Mouse (Mus musculus) heart, embryonic 11.5 days (tissue): ENCODE results near the gene Chst1. TPM values are rescaled to one million over a fixed set of nuclear protein-coding genes. Genes with fewer than 3 reads are reported as not detected.

Experiments
- ATAC-seq: fragments of 200-750 bp; cut with Nextera tagmentation; replicated peaks from 2 replicates; pipeline ENCODE4 v1.8.0; 2017; ENCODE audit warnings: moderate library complexity; ENCODE audit not compliant: insufficient number of reproducible peaks, low FRiP score, low TSS enrichment
- H3K27ac ChIP-seq: fragments of 300-500 bp; sonication (generic); 2 replicates; pipeline ENCODE4 v1.5.1; 2014; ENCODE audit warnings: mild to moderate bottlenecking, low read depth, low read length
- H3K27me3 ChIP-seq: fragments of 300-500 bp; sonication (generic); 2 replicates; pipeline ENCODE4 v1.6.1; 2014; ENCODE audit warnings: mild to moderate bottlenecking, low read length, mixed read lengths; ENCODE audit not compliant: control insufficient read depth, insufficient read depth
- H3K36me3 ChIP-seq: fragments of 300-500 bp; sonication (generic); 2 replicates; pipeline ENCODE4 v1.6.1; 2014; ENCODE audit warnings: mild to moderate bottlenecking, low read length, moderate library complexity, mixed read lengths; ENCODE audit not compliant: control insufficient read depth, insufficient read depth
- H3K4me1 ChIP-seq: fragments of 300-500 bp; sonication (generic); 2 replicates; pipeline ENCODE4 v1.6.1; 2014; ENCODE audit warnings: low read length; ENCODE audit not compliant: control insufficient read depth, insufficient read depth
- H3K4me2 ChIP-seq: fragments of 300-500 bp; sonication (generic); 2 replicates; pipeline ENCODE4 v1.6.1; 2014; ENCODE audit warnings: mild to moderate bottlenecking, moderate library complexity
- H3K4me3 ChIP-seq: fragments of 300-500 bp; sonication (generic); 2 replicates; pipeline ENCODE4 v1.5.1; 2014; ENCODE audit warnings: low read depth, low read length
- H3K9ac ChIP-seq: fragments of 300-500 bp; sonication (generic); 2 replicates; pipeline ENCODE4 v1.6.1; 2014; ENCODE audit warnings: mild to moderate bottlenecking, low read depth, low read length, moderate library complexity
- H3K9me3 ChIP-seq: fragments of 300-500 bp; sonication (generic); replicated peaks from 2 replicates; pipeline ENCODE4 v1.6.1; 2016; ENCODE audit warnings: low read length; ENCODE audit not compliant: control insufficient read depth
- WGBS: fragments of 180-500 bp; shearing (Covaris S2); extraction: QIAGEN DNeasy Blood & Tissue Kit; methylation state at CpG from one replicate; pipeline ENCODE4 v1.1.7; 2014; ENCODE audit not compliant: insufficient replicate concordance; 5-methylcytosine and 5-hydroxymethylcytosine counted together
- polyA plus RNA-seq: library from polyadenylated mRNA; unstranded; fragments of >200 nt; fragmentation: Nextera tagmentation; extraction: Ambion mirVana; gene quantifications from 2 replicates; pipeline ENCODE4 v1.2.1, GENCODE M21; 2014

The Chst1 gene
- polyA plus RNA-seq, 1 experiment from 2014 or later: 1.1 TPM

DNA sequence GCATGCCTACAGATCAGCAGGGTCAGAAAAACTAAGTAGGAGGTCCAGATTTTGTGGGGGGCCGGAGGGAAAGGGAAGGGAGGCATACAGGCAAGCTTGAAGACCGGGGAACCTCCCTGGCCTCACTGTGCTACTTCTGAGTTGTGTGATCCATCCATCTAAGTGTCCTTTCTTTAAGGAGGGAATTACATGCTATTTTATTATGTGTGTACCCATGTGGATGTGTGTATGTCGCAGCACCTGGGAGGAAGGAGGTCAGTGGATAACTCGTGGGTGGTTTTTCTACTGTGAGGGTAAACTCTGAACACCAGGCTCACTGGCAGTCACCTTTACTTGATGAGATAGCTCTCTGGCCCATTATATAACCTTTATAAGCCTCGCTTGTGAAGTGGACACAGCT is 5.1 kb downstream of the Chst1 start:
- H3K4me1 ChIP-seq: peaks cover 6% of the 10 kb centered on the region; the same call in 1 of the 2 replicates
- 82% methylated on average over 5 of the region's 5 CpGs for WGBS
- ATAC-seq: no peak
- no peaks in the 10 kb centered on the region for H3K9me3 ChIP-seq
- H3K4me2 ChIP-seq: no peak overlapping the region
- no peaks in the 10 kb centered on the region for H3K36me3 ChIP-seq
- no peak overlapping the region for H3K27ac ChIP-seq
- H3K27me3 ChIP-seq: peaks cover 38% of the 10 kb centered on the region
- no peak overlapping the region for H3K4me3 ChIP-seq
- H3K9ac ChIP-seq: no peak overlapping the region

DNA sequence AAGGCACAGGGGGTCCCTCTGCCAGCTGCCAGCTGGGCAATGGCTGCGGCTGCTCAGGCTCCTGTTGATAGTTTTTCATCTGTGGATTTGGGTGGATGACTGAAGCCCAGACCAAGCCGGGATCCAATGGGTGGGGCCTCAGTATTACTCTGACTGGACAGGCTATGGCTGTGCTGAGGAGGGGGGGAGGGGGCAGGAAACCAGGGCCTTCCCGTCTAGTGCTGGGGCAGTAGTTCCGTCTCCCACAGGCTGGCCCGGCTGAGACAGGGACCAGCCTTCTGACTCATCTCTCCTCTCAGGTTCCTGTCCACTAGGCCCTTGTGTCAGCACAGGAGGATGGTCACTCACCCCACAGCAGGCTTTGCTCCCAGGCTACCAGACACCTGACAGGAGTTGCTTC is 6.5 kb downstream of the Chst1 start:
- Histone ChIP-seq H3K9me3 (no peaks in the 10 kb centered on the region), H3K27ac (no peak overlapping the region), H3K4me2 (no peak overlapping the region), H3K27me3 (peaks cover 27% of the 10 kb centered on the region), H3K4me3 (no peak overlapping the region), H3K9ac (no peak overlapping the region), H3K36me3 (no peaks in the 10 kb centered on the region), H3K4me1 (no peaks in the 10 kb centered on the region)
- 38% methylated on average over 5 of the region's 5 CpGs for WGBS
- peak; percentile 50; the same call in 1 of the 2 replicates for ATAC-seq

GRCm38 (mm10) chr2:92607153-92607552 is 7.6 kb downstream of the Chst1 start:
- Histone ChIP-seq H3K9ac (no peak overlapping the region), H3K4me1 (no peaks in the 10 kb centered on the region), H3K27me3 (peaks cover 15% of the 10 kb centered on the region), H3K4me2 (no peak overlapping the region), H3K9me3 (no peaks in the 10 kb centered on the region), H3K27ac (no peak overlapping the region), H3K36me3 (no peaks in the 10 kb centered on the region), H3K4me3 (no peak overlapping the region)
- ATAC-seq: no peak
- 59% methylated on average over 6 of the region's 6 CpGs for WGBS

DNA sequence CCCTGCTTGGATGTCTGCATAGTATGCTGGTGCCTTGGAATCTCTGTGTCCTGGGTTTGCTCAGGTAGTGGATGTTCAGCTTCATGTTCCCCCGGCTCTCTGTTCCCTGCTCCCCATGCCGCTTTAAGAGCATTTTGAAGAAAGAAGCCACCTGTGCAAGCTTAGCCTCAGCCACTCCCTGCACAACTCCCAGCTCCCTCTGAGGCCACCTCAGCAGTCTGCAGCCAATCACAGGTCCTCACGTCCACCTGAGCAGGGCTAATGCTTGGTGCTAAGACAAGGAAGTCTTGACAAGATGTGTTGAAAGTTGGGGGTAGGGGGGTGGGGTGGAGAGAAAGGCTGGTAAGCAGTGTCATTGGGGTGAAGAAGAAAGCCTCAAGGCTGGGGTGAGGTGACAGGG is 8.1 kb downstream of the Chst1 start:
- H3K27me3 ChIP-seq: peaks cover 11% of the 10 kb centered on the region
- no peak overlapping the region for H3K4me2 ChIP-seq
- no peaks in the 10 kb centered on the region for H3K36me3 ChIP-seq
- 75% methylated on average over 3 of the region's 3 CpGs for WGBS
- no peaks in the 10 kb centered on the region for H3K4me1 ChIP-seq
- ATAC-seq: no peak
- H3K9me3 ChIP-seq: no peaks in the 10 kb centered on the region
- no peak overlapping the region for H3K27ac ChIP-seq
- no peak overlapping the region for H3K9ac ChIP-seq
- H3K4me3 ChIP-seq: no peak overlapping the region

GRCm38 (mm10) chr2:92608013-92608619 is 8.6 kb downstream of the Chst1 start:
- no peak overlapping the region for H3K9ac ChIP-seq
- no peak overlapping the region for H3K4me3 ChIP-seq
- no peak for ATAC-seq
- 69% methylated on average over 12 of the region's 12 CpGs for WGBS
- no peak overlapping the region for H3K27ac ChIP-seq
- H3K4me1 ChIP-seq: no peaks in the 10 kb centered on the region
- H3K9me3 ChIP-seq: no peaks in the 10 kb centered on the region
- peaks cover 6% of the 10 kb centered on the region for H3K27me3 ChIP-seq
- no peaks in the 10 kb centered on the region for H3K36me3 ChIP-seq
- H3K4me2 ChIP-seq: no peak overlapping the region

DNA sequence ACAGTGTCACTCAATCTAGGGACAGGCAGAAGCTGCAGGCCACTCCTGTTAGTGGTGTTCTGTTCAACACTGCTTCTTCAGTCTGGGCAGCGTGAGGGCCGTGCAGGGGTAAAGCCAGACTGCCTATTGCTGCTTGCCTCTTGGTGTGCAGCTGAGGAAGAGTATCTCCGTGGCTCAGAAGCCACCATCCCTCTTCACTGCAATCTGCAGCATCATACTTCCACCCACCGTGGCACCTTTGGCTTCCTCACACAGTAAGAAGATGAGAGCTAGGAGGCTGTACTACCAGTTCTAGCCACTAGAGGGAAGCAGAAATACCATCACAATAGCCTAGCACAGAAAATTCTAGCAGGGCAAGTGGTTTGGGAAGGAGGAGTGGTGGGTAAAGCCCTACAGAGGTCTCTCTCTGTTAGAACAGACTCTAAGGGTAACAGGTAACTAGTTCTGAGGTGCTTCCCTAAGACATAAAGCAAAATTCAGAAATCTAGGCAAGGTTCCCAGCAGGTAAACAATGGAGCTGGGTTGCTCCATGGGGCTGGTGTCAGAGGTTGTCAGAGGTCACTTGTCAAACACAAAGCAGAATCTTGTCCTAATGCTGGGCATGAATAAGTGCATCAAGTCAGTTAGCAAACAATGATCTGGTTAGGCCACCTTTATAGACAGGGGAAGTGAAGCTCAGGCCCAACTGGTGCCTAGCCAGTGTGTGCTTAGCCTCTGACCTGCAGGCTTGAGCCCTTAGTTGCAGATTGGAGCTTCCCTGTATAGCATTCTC is 9.5 kb downstream of the Chst1 start:
- H3K36me3 ChIP-seq: no peaks in the 10 kb centered on the region
- no peaks in the 10 kb centered on the region for H3K27me3 ChIP-seq
- no peak overlapping the region for H3K27ac ChIP-seq
- H3K4me1 ChIP-seq: no peaks in the 10 kb centered on the region
- no peak for ATAC-seq
- H3K4me3 ChIP-seq: no peak overlapping the region
- WGBS: 53% methylated on average over 4 of the region's 4 CpGs
- no peak overlapping the region for H3K4me2 ChIP-seq
- H3K9me3 ChIP-seq: no peaks in the 10 kb centered on the region
- no peak overlapping the region for H3K9ac ChIP-seq

DNA sequence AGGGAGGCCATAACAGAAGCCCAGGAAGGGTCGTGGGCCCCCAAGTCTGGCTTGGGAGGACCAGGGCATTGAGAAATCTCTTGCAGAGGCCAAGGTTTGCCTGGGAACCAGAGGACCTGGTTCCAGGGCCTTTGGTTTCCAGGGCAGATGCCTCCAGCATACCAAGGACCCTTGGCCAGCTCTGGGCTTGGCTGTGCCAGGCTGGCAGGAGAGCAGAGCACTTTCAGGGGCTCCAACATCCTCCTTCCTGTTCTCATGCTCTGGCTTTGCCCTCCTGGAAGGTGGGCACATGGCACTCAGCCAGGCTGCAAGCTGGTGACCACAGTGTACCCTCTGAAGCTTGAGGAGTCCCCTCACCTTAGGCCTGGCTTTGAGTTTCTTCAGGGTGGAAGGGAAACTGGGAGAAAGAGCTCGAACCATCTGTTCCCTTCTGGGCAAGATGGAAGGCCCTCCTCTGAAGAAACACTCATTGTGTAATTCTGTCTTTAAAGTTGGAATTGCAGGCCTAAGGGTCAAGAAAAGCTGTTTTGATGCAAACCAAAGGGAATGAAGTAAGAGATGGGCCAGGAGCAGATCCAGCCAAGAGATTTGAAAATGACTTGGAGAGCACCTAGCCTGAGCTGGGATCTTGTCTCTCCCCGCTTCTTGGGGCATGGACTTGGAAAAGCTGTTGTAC is 10.3 kb downstream of the Chst1 start:
- H3K4me3 ChIP-seq: no peak overlapping the region
- no peak for ATAC-seq
- no peaks in the 10 kb centered on the region for H3K27me3 ChIP-seq
- H3K9ac ChIP-seq: no peak overlapping the region
- H3K27ac ChIP-seq: no peak overlapping the region
- H3K4me2 ChIP-seq: no peak overlapping the region
- no peaks in the 10 kb centered on the region for H3K4me1 ChIP-seq
- no peaks in the 10 kb centered on the region for H3K9me3 ChIP-seq
- 73% methylated on average over 3 of the region's 3 CpGs for WGBS
- no peaks in the 10 kb centered on the region for H3K36me3 ChIP-seq

- H3K4me2 ChIP-seq: no peak overlapping the region
- no peaks in the 10 kb centered on the region for H3K4me1 ChIP-seq
- H3K9ac ChIP-seq: no peak overlapping the region
- 90% methylated on average over 15 of the region's 15 CpGs for WGBS
- no peaks in the 10 kb centered on the region for H3K9me3 ChIP-seq
- H3K36me3 ChIP-seq: no peaks in the 10 kb centered on the region
- H3K27me3 ChIP-seq: no peaks in the 10 kb centered on the region
- no peak overlapping the region for H3K4me3 ChIP-seq
- no peak overlapping the region for H3K27ac ChIP-seq
- no peak for ATAC-seq
These were observed 14.1 kb downstream of the Chst1 start for GRCm38 (mm10) chr2:92613645-92614044.
